Mouse (Mus musculus) lung, postnatal 14 days (tissue): ENCODE results near the gene Tnfaip2.

Experiments used
- DNase-seq: peaks from one replicate; pipeline ENCODE4 v3.0.0; 2021

The Tnfaip2 gene

GRCm38 (mm10) chr12:111428961-111429911 is 13.0 kb upstream of the Tnfaip2 start:
- DNase-seq, result peak; percentile 45

GRCm38 (mm10) chr12:111430049-111430867 is 12.0 kb upstream of the Tnfaip2 start:
- DNase-seq, result peak; percentile 31

- no peak for DNase-seq
These were observed 11.1 kb upstream of the Tnfaip2 start for GRCm38 (mm10) chr12:111430868-111431817.

- DNase-seq, result peak; percentile 20
These were observed 10.2 kb upstream of the Tnfaip2 start for GRCm38 (mm10) chr12:111432097-111432496.

GRCm38 (mm10) chr12:111432751-111433331 is 9.4 kb upstream of the Tnfaip2 start:
- no peak for DNase-seq

GRCm38 (mm10) chr12:111434164-111434744 is 8.0 kb upstream of the Tnfaip2 start:
- no peak for DNase-seq

GRCm38 (mm10) chr12:111434745-111435327 is 7.4 kb upstream of the Tnfaip2 start:
- DNase-seq, result no peak

- no peak for DNase-seq
These were observed 6.1 kb upstream of the Tnfaip2 start for GRCm38 (mm10) chr12:111436170-111436569.

- DNase-seq, result peak; percentile 58
These were observed 5.6 kb upstream of the Tnfaip2 start for GRCm38 (mm10) chr12:111436640-111437039.

GRCm38 (mm10) chr12:111437222-111437900 is 4.9 kb upstream of the Tnfaip2 start:
- no peak for DNase-seq

GRCm38 (mm10) chr12:111438850-111439249 is 3.4 kb upstream of the Tnfaip2 start:
- DNase-seq, result no peak

GRCm38 (mm10) chr12:111440701-111441373 is 1.4 kb upstream of the Tnfaip2 start:
- no peak for DNase-seq

- DNase-seq, result no peak
These were observed 746 bp upstream of the Tnfaip2 start for GRCm38 (mm10) chr12:111441523-111441922.

GRCm38 (mm10) chr12:111443011-111443870 is 972 bp downstream of the Tnfaip2 start:
- DNase-seq, result no peak

- DNase-seq, result no peak
These were observed 1.9 kb downstream of the Tnfaip2 start for GRCm38 (mm10) chr12:111443921-111444831.

- no peak for DNase-seq
These were observed 3.1 kb downstream of the Tnfaip2 start for GRCm38 (mm10) chr12:111445161-111445889.
